Mouse (Mus musculus) stomach, postnatal 0 days (tissue): ENCODE results near the gene Atp6v1g3.

Experiments used
- CTCF ChIP-seq: IDR thresholded peaks from 2 replicates; pipeline ENCODE4 v1.5.1; 2016; ENCODE audit warnings: antibody characterized with exemption, low read depth, mild to moderate bottlenecking, moderate library complexity
- EP300 ChIP-seq: optimal IDR thresholded peaks from 2 replicates; pipeline ENCODE3; 2016; ENCODE audit warnings: antibody characterized with exemption

DNA sequence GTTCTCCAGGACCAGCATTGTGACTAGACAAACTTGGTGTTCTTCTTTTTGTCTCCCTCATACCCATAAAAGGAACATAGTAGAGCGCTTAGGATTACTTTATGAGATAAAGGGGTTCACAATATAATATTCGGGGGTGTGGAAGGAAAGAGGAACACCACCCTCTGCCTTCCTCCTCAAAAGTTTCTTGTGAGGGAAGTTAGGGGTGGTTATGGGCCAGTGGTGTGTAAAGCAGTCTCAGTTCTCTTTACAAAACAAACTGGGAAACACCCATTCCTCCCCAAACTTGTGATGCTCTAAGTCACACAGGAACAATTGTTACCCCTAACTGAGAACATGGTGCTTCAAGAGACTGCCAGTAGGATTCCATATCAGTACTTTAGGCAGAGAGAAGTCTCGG, 12.0 kb upstream of the Atp6v1g3 start:
- TF ChIP-seq CTCF, result no peak
- TF ChIP-seq EP300, result no peak
